Mouse (Mus musculus): ENCODE measurements at regions not wholly inside any gene's neighbourhood (a gene's known extent, or its start where the extent isn't known, plus 50 kb on each side); places are given as distances from the start of the nearest gene placed in this dataset.

- no peak for DNase-seq
Observed at GRCm38 (mm10) chr2:105544099-105544498, 124.6 kb upstream of the Pax6 start.

- DNase-seq, result no peak
Observed at GRCm38 (mm10) chr2:105552092-105552491, 116.6 kb upstream of the Pax6 start.

- no peak for DNase-seq
Observed at GRCm38 (mm10) chr2:105586782-105587181, 81.9 kb upstream of the Pax6 start.

GRCm38 (mm10) chr2:105594131-105594530, 74.6 kb upstream of the Pax6 start:
- no peak for DNase-seq

- DNase-seq, result no peak
Observed at GRCm38 (mm10) chr2:105604553-105605116, 64.1 kb upstream of the Pax6 start.

- DNase-seq, result no peak
Observed at GRCm38 (mm10) chr2:105607969-105608538, 60.6 kb upstream of the Pax6 start.

GRCm38 (mm10) chr2:105608756-105609155, 59.9 kb upstream of the Pax6 start:
- no peak for DNase-seq

- no peak for DNase-seq
Observed at GRCm38 (mm10) chr2:105611014-105611413, 57.7 kb upstream of the Pax6 start.

GRCm38 (mm10) chr2:105611651-105612050, 57.0 kb upstream of the Pax6 start:
- no peak for DNase-seq

GRCm38 (mm10) chr2:105612051-105612664, 56.5 kb upstream of the Pax6 start:
- no peak for DNase-seq

- no peak for DNase-seq
Observed at GRCm38 (mm10) chr2:105612706-105613105, 56.0 kb upstream of the Pax6 start.

- DNase-seq, result no peak
Observed at GRCm38 (mm10) chr2:105613243-105613642, 55.5 kb upstream of the Pax6 start.

GRCm38 (mm10) chr2:105615891-105616733, 52.6 kb upstream of the Pax6 start:
- no peak for DNase-seq

Measured in thymus, postnatal 36 days (tissue).